Mouse (Mus musculus) macrophage (primary cell): ENCODE measurements around the gene Mthfr. TPM values are rescaled to one million over a fixed set of nuclear protein-coding genes. Genes with fewer than 3 reads are reported as not detected.

Experiments used
- H3K27ac ChIP-seq: fragments of 350-480 bp; formaldehyde crosslinking; 2 replicates; pipeline ENCODE4 v1.9.0; 2021
- H3K36me3 ChIP-seq: fragments of 350-480 bp; formaldehyde crosslinking; 2 replicates; pipeline ENCODE4 v1.9.0; 2021; ENCODE audit errors: inconsistent target
- H3K4me3 ChIP-seq: fragments of 350-480 bp; formaldehyde crosslinking; 2 replicates; pipeline ENCODE4 v1.9.0; 2021; ENCODE audit errors: inconsistent target
- H3K79me2 ChIP-seq: fragments of 350-480 bp; formaldehyde crosslinking; 2 replicates; pipeline ENCODE4 v1.9.0; 2021; ENCODE audit errors: inconsistent target
- WGBS: methylation state at CpG from one replicate; pipeline ENCODE4 v1.1.7; 2026; ENCODE audit warnings: inconsistent platforms; ENCODE audit not compliant: missing documents; 5-methylcytosine and 5-hydroxymethylcytosine counted together
- polyA plus RNA-seq: library from polyadenylated mRNA; stranded (reverse); fragments of 250-400 nt; gene quantifications from 3 replicates; pipeline ENCODE4 v1.2.4, GENCODE M21; 2018; ENCODE audit warnings: inconsistent platforms

The Mthfr gene
- polyA plus RNA-seq, 1 experiment from 2014 or later, result 23.2 TPM

- 66% methylated on average over 6 of the region's 6 CpGs for WGBS
- H3K79me2 ChIP-seq, result no peaks in the 10 kb centered on the region
- no peak overlapping the region for H3K27ac ChIP-seq
- H3K4me3 ChIP-seq, result no peak overlapping the region
- no peaks in the 10 kb centered on the region for H3K36me3 ChIP-seq
Observed at GRCm38 (mm10) chr4:148065702-148066400, 27.0 kb downstream of the Mthfr start.

- Histone ChIP-seq H3K27ac (no peak overlapping the region), H3K4me3 (no peak overlapping the region), H3K36me3 (no peaks in the 10 kb centered on the region), H3K79me2 (no peaks in the 10 kb centered on the region)
- WGBS, result 92% methylated on average over 8 of the region's 9 CpGs
Observed at GRCm38 (mm10) chr4:148066401-148066744, 27.5 kb downstream of the Mthfr start.

- Histone ChIP-seq H3K4me3 (no peak overlapping the region), H3K36me3 (no peaks in the 10 kb centered on the region), H3K27ac (no peak overlapping the region), H3K79me2 (no peaks in the 10 kb centered on the region)
- WGBS, result 92% methylated on average over 8 of the region's 8 CpGs
Observed at GRCm38 (mm10) chr4:148067346-148067745, 28.5 kb downstream of the Mthfr start.

DNA sequence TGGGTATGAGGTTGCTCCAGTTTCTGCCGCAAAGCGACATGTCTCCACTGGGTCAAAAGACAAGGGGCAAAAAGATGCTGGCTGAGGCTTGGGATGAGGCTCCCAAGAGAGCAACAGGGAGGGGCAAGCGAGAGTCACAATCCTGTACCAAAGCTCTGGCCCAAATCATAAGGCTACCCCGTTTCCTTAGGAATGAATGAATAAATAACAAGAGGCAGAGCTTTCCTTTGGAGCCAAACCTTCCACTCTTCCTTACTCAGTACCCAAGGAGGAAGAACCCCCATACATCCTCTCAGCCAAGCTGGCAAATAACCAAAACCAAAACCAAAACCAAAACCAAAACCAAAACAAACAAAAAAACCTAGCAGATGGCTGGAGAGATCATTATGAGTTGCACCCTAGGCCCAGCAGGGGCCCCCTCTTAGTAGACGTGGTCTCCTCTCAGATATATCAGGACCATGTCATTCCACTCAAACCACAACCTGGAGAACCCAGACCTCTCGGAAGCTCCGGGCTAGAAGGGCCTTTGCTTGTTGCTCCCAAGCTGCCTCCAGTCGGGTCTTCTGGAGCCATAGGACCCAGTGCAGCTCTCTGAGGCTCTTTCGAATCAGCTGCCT lies 30.8 kb downstream of the Mthfr start:
- no peaks in the 10 kb centered on the region for H3K36me3 ChIP-seq
- no peak overlapping the region for H3K27ac ChIP-seq
- H3K4me3 ChIP-seq, result no peak overlapping the region
- no peaks in the 10 kb centered on the region for H3K79me2 ChIP-seq
- 59% methylated on average over 9 of the region's 9 CpGs for WGBS

DNA sequence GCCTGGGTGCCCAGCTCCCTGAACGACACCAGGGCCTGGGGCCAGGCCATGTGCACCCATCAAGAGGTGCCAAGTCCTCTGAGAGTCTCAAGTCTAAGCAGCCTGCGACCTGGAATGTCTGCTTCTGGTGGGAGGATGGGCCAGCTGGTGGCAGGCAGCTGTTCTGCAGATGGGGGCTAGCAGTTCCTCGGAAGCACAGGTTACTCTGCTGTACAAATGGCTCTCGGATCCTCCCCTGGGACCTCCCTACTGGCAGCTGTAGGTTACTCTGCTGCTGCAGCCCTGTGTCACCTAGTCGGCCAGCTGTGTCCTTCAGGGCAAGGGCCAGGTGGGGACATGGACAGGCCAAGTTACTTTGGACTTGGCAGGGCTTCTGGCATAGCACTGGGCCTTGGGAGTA lies 32.6 kb downstream of the Mthfr start:
- Histone ChIP-seq H3K4me3 (no peak overlapping the region), H3K27ac (no peak overlapping the region), H3K79me2 (no peaks in the 10 kb centered on the region), H3K36me3 (no peaks in the 10 kb centered on the region)
- WGBS, result 93% methylated on average over 5 of the region's 5 CpGs

DNA sequence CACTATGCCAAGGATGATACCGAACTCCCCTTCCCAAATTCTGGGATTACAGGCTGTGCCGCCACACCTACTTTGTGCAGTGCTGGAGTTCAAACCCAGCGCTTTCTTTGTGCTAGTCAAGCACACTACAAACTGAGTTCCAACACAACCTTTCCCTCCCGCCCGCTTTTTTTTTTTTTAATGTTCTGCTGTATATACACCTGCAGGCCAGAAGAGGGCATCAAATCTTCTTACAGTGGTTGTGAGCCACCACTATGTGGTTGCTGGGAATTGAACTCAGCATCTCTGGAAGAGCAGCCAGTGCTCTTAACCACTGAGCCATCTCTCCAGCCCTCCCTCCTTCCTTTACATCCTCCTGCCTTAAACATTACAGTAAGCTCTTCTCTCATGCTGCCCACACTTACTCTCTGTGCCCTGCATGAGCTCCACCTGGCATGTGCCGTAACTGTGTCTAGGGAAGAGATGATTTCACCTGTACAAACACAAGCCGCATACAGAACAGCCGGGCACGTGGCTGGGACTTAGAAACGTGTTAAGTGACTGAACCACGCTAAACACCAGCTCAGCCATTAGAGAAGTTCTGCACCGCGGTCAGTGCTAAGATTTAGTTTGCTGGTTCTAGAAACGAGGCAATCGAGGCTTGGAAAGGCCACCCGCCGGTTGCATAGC lies 35.8 kb downstream of the Mthfr start:
- no peak overlapping the region for H3K27ac ChIP-seq
- H3K79me2 ChIP-seq, result no peaks in the 10 kb centered on the region
- WGBS, result 50% methylated on average over 16 of the region's 17 CpGs
- H3K4me3 ChIP-seq, result peak overlapping the region; percentile 7; the same call in 1 of the 2 replicates
- peaks cover 4% of the 10 kb centered on the region; the same call in 1 of the 2 replicates for H3K36me3 ChIP-seq

DNA sequence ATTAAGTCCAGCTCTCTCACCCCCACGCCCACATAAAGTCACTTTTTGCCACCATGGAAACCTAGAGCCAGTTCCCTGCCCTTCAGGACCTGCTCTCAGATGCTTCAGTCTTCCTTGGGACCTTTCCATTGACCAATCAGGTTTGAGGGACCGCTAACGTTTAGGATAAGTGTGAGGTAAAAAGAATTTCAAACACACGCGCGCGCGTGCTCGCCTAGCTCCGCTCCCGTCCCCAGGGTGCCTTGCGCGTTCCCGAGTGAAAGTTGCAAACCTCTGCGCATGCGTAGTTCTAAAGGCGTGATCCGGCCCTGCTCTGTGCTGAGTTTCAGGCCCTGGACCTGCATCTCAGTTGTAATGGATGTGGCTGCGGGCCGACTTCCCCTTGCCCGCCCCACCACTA lies 36.4 kb downstream of the Mthfr start:
- no peak overlapping the region for H3K27ac ChIP-seq
- H3K4me3 ChIP-seq, result peak overlapping the region; percentile 7; the same call in 1 of the 2 replicates
- H3K79me2 ChIP-seq, result no peaks in the 10 kb centered on the region
- 46% methylated on average over 21 of the region's 21 CpGs for WGBS
- peaks cover 10% of the 10 kb centered on the region; the same call in 1 of the 2 replicates for H3K36me3 ChIP-seq

GRCm38 (mm10) chr4:148075881-148076280 lies 37.0 kb downstream of the Mthfr start:
- no peak overlapping the region for H3K4me3 ChIP-seq
- H3K79me2 ChIP-seq, result no peaks in the 10 kb centered on the region
- no peak overlapping the region for H3K27ac ChIP-seq
- WGBS, result 93% methylated on average over 6 of the region's 6 CpGs
- H3K36me3 ChIP-seq, result peaks cover 16% of the 10 kb centered on the region

DNA sequence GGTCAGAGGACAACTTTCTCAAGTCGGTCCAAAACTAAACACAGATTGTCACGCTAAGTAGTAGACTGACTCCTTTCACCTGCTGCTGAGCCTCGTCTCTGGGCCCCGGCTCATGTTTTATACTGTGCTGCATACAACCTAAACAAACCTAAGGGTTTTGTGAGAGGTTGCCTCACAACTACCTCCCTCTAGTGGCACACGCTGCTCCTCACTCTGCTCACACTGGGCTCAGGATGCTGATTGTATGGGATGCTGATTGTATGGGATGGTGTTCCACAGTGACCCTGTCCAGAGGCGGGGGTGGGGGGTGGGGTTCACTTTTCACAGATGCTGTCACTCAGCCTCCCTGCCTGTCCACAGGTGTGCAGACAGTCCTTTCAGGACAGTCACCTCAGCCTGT lies 40.3 kb downstream of the Mthfr start:
- Histone ChIP-seq H3K79me2 (no peaks in the 10 kb centered on the region), H3K36me3 (peaks cover 30% of the 10 kb centered on the region), H3K4me3 (no peak overlapping the region), H3K27ac (no peak overlapping the region)
- 90% methylated on average over 5 of the region's 6 CpGs for WGBS

DNA sequence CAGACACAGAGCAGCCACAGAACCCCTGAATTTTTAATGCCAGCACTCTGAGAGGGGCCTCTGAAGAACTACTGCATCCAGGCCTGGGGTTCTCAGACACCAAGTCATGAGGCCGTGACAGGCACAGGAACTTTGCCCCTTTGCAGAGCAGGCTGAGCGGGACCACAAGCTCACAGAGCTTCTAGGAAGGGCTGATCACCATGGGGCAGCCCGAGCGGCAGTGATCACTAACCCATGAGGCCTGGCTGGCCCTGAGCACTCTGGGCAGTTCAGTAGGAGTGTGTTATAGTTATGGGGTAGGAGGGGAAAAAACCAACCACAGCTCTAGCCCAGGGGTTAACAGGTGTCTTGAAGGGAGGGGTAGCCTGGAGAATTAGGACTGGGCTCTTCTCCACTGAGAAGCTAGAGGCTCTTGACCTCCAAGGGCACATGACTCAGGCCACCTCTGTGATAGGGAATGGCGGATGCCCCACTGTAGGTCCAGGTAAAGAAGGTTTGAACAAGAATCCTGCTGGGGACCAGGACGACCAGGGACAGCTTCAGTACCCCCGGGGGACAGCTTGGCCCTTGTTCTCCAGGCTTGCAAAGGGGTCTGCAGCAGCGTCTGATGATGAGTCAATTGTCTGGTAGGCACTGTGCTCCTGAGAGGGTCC lies 41.2 kb downstream of the Mthfr start:
- Histone ChIP-seq H3K27ac (no peak overlapping the region), H3K4me3 (no peak overlapping the region), H3K36me3 (peaks cover 30% of the 10 kb centered on the region), H3K79me2 (no peaks in the 10 kb centered on the region; the same call in 1 of the 2 replicates)
- 98% methylated on average over 8 of the region's 8 CpGs for WGBS

GRCm38 (mm10) chr4:148080597-148080973 lies 41.7 kb downstream of the Mthfr start:
- Histone ChIP-seq H3K4me3 (no peak overlapping the region), H3K36me3 (peaks cover 30% of the 10 kb centered on the region), H3K27ac (no peak overlapping the region), H3K79me2 (no peaks in the 10 kb centered on the region; the same call in 1 of the 2 replicates)
- WGBS, result 88% methylated on average over 1 of the region's 1 CpGs

GRCm38 (mm10) chr4:148081201-148081600 lies 42.3 kb downstream of the Mthfr start:
- Histone ChIP-seq H3K36me3 (peaks cover 30% of the 10 kb centered on the region), H3K27ac (no peak overlapping the region)
- WGBS, result 87% methylated on average over 10 of the region's 10 CpGs

GRCm38 (mm10) chr4:148082257-148083044 lies 43.6 kb downstream of the Mthfr start:
- H3K27ac ChIP-seq, result no peak overlapping the region
- peaks cover 16% of the 10 kb centered on the region; the same call in 1 of the 2 replicates for H3K79me2 ChIP-seq
- peaks cover 30% of the 10 kb centered on the region for H3K36me3 ChIP-seq
- 51% methylated on average over 12 of the region's 12 CpGs for WGBS
- H3K4me3 ChIP-seq, result no peak overlapping the region

More at GRCm38 (mm10) chr4:148081201-148081600, 42.3 kb downstream of the Mthfr start:
- H3K79me2 ChIP-seq, result peaks cover 4% of the 10 kb centered on the region; the same call in 1 of the 2 replicates
- no peak overlapping the region for H3K4me3 ChIP-seq
